Mouse (Mus musculus) T-cell, adult 2 months (primary cell): ENCODE data around the gene Tmem269.

Experiments used
- DNase-seq: peaks from one replicate; pipeline ENCODE4 v3.0.0; 2022; ENCODE audit warnings: low spot score

Tmem269 gene

DNA sequence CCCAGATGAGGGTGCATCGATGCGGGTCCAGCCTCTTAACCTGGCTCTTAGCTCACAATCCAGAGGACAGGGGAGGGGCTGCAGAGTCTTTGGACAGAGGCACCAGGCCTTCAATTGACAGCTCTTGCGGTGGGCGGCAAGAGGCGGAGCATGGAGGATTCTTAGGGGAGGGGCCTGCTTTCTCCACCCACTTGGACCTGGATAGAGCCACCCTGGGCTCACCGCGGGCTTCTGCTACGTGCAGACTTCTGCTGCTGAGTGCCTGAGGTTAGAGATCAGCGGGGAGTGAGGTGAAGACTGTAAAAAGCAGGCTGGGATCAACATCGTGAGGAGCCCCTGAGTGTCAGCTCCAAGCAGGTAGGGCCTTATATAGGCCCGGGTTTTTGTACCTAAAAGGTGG, at the start of gene Tmem269:
Gene Tmem269, minus strand, starts transcription at position 49 of the 400 bp plus-strand sequence.
- DNase-seq, result no peak

DNA sequence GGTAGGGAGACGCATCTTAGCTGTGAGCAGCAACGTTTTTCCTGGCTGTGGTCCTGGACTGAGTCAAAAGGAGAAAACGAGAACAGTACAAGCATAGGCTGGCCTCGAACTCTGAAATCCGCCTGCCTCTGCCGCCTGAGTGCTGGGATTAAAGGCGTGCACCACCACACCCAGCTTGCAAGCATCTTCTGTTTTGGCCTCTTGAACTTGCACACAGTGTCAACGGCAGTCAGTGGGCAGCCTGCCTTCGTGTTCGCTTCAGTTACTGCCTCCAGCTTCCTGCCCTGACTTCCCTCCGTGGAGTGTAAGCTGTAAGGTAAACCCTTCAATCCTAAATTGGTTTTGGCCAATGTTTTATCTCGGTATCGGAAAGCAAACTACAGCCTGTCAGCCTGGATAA, 48.6 kb upstream of the Tmem269 start:
- no peak for DNase-seq

DNA sequence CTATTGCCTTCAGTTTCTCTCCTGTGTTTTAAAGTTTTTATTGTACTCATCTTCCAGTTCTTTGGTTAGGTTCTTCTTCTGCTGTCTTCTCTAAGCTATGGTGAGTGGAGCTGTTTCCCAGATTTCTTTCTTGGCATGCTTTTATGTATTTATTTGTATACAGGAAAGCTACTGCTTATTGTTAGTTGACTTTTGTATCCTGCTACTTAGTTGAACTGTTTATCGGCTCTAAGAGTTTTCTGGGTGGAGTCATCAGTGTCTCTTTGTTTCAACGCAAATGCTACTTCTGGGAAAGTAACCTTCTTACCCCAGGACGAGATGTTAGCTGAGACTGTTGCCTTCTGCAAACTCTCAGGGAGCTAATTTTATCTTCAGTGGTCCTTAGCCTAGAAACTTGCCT, 45.4 kb upstream of the Tmem269 start:
- no peak for DNase-seq

DNA sequence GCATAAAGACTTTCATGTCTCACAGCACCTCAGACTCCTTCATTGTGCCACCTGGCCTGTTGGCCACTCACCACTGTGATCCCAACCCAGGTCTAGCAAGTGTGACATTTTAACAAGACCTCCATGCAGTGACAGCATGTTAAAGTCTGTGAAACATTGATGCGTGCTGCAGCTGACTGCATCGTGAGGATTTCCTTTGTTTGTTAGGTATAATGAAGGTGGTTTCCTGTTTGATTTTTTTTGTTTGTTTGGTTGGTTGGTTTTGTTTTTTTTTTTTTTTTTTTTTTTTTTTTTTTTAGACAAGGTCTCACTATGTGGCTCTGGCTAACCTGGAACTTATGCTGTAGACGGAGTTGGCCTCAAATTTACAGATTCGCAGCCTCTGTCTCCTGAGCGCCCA, 44.5 kb upstream of the Tmem269 start:
- no peak for DNase-seq

DNA sequence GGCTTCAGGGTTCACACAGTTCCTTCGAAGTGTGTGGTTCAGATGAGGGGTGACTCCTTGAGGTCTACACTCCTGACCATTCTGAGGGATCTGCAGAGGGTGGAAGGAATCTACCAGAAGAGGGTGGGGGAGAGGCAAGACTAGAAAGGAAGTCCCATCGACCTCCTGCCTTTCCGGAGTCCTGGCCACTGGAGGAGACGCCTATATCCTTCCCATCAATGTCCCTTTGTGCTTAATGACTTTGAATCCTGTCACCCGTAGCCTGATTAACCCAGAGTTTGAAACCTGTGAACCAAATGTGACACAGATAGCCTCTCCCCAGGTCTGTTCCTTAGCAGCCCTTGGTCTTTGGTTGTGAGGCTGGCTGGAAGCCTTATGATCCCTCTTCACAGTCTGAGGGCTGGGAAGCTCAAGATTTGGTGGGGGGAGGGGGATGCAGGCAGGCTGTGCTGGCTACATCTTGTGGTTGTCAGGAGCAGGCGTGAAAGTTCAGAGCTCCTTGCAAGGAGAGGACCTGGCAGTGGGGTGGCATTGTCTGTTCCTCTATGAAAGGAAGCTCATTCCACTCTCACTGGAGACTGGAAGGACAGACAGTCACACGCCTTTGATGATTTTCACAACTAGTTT, 43.2 kb upstream of the Tmem269 start:
- no peak for DNase-seq

DNA sequence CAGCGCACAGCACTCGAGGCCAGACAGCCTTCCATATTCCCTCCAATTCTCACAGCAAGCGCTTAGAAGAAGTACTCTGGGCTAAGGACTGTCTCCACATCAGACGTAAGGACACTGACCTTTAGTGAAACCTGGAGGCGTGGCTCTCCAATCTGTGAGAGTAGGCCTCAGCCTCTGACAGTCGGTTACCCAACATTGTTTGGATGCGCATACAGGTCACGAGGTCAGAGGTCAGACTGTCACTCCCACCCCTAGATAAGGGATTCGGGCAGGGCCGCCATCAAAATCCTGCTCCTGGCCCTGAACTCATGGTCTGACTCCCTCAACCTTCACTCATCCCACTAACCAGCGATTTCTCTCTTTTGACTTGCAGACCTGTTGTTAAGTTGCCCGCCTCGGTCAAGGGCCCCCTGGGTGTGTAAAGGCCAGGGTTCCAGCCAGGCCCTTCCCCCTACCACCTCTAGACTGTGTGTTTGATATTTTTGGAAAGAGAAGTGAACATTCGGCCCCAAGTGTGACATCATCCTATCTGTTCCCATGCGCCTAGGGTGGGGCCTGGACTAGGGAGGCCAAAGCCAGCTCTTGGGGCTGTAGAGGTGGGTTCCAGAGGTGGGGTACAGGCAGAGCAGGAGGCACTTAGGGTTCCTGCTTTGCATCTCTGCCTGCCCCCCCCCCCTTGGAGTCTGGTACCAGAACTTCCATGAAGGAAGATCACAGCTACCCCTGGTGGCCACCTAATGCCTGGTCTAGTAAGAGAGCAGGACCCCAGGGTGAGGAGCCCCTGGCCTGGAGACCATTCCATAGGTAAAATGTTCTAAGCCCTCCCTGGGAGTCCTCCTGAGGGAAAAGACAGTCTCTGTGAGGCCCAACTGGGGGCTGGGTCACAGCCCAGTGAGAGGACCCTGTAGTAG, 41.6 kb upstream of the Tmem269 start:
- no peak for DNase-seq

DNA sequence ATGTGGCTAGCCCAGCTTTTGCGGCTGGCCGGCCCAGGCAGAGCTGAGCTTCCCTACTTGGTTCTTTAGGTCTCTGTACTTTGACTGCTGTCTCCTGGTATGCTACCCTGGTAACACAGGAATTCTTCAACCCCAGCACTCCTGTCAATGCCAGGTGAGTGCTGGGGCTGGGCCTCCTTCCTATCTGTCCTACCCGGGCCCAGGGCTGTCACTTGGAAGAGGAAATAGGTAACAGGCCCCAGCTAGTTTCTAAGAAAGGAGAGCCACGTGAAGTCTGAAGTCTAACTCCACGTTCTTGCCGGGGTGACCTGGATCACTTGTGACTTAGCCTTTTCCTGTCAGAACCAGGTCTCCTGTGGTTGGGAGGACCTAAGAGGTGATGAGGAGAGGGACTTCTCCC, 39.1 kb upstream of the Tmem269 start:
- no peak for DNase-seq

DNA sequence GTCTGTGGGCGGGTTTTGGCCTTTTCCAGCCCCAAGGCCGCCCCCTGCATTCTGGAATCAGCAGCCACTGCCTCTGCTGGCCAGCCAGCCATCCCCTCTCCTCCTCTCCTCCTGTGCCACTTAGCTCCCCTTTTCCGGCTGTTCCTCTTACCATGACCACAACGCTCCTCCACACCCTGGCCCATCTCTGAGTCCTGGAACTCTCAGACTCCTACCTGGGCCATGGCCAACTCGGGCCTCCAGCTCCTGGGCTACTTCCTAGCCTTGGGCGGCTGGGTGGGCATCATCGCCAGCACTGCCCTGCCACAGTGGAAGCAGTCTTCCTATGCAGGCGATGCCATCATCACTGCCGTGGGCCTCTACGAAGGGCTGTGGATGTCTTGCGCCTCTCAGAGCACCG, 37.3 kb upstream of the Tmem269 start, which contains the start of gene Cldn19:
Gene Cldn19, plus strand, starts transcription at position 64 of the 400 bp plus-strand sequence.
- DNase-seq, result no peak

DNA sequence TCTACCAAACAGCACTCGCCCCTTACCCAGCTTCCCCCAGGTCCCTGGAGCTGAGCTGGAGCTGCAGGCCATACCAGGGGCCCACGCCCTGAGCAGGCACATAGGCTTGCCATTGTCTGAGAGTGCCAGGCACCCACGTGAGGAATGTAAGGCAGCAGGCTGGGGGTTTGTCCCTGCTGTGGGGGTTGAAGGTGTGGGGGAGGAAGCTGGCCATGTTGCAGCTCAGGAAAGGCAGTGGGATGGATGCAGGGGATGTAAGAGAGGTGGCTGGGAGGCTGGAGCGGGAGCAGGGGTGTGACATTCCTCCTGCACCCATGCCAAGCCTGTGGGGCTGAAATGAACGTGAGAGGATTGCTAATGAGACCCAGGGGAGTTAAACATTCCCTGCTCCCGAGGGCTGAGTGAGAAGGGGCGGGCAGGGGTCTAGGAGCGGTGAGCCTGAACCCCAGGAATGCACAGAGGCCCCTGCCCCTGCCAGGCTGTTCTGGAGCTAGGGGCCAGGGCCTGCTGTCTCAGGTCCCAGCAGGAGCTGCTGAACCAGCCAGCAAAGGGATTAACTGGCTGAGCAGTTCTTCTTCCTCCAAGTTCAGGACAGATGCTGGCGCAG, 36.1 kb upstream of the Tmem269 start:
- DNase-seq, result no peak

DNA sequence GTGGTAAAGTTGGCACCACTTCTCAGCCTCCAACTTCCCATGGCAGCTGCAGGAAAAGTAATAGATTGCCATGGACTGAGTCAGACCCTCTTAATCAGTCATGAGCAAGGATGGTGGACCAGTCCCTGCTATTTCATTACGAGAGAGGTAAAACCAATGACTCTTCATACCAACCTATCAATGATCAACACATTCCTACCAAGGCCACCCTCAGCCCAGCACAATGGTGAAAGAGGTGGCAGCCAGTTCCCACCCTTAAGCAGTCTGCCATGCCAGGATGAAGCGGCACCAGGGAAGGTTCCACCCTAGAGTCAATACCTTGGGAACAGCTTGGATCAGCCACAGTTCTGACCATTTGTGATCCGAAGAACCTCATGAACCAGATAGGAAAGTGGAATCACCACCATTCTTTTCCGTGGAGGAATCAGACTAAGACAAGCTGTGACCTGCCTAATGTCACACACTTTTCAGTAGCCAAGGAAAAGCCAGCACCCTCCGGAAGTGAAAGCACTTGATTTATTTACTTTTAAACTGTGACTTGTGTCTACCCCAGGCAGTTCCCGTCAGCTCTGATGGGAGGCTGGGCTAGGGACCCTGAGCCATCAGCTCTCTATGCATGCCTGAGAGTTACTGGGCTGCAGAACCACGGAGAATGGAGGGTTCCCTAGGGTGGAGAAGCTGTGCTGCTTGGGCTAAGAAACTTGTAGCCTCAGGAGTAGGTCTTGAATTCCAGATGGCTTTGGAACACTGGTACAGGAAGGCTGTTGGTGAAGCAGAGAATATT, 34.2 kb upstream of the Tmem269 start:
- DNase-seq, result no peak

DNA sequence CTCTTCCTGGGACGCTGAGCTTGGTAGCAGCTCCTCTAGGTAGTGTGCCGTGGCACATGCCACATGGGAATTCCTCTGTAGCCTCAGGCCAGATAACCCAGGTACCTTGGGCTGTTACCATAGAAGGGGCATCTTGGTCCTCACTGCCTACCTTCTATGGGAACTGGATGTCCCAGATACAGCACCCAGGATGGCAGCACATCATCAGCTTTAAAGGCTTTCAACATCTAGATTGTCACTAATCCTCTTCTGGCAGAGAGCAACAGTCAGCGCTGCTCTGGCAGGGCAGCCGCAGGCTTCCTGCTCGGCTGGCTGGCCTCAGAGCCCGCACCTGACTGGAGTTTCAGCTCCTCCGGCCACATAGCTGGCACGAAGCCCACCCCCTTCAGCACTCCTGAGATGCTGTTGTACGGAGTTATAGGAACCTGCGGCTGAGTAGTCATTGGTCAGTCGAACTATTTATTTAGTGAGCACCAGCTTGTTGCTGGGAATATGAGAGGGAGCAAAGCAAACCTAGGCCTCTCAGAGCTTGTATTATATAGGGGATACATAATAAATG, 30.5 kb upstream of the Tmem269 start:
- no peak for DNase-seq

DNA sequence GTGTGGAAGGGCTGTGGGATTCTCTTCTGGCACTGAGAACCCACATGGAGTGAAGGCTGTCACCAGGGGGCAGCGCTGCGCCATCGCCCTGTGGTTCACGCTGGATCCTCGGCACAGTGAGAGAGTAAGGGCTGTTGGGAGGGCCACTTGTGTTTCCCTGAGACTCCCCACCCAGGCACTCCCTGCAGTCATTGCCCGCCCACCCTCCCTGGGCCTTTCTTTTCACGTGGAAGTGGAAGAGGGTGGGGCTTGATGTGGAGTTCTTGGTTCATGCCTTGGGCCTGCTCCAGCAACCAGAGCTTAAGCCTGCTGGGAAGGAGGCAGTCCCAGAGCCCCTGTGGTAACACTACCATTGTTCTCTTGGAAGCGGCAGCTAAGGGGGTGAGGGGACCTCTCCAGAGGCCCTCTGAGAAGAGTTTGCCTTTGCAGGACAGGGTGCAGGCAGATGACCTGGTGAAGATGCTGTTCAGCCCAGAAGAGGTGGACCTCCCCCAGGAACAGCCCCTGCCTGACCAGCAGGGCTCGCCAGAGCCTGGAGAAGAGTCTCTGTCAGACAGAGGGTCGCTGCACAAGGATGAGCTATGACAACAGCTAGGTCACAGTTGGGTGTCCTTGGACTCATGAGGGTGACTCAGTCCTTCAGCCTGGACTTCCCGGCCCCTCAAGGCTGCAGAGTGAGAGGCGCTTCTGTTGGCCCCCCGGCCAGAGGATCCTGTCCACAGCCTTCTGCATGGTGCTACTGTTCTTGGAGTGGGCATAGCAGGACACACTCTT, 29.6 kb upstream of the Tmem269 start:
- peak; percentile 56 for DNase-seq

DNA sequence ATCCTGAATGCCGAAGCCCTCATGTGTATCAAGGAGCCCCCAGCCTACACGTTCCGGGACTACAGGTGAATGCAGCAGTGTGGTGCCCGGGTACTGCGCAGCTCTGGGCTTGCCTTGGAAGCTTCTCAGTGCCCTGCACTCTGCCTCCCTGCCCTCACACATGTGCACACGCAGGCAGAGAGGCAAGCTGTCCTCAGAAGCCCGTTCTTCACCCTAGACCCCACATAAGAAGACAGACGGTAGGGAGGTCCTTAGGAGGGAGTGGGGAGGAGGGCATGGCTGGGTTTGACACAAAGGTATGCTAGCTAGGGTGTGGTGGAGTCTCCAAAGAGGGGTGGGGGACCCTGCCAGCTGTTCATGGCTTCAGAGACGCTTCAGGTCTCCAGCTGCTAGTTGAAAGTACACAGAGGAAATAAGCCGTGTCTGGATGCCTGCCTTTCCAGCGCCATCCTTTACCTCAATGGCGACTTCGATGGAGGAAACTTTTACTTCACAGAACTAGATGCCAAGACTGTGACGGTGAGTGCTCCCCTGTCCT, 28.7 kb upstream of the Tmem269 start:
- no peak for DNase-seq

DNA sequence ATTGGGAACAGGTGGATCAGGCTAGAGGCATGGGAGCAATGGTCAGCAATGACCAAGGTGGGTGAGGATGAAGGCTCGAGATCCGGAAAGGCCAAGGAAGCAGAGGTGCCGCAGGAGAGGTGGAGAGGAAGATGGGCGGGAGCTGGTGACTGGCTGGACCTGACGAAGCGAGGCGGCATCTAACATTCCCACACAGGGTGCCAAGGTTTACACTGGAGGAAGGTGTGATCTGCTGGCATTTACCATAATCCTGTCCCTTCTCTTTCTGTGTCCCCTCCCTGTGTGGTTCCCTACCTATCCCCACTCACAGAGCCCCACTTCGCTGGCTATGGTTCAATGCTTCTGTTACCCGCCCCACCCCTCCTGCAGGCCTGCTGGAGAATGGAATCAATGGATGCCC, 27.9 kb upstream of the Tmem269 start:
- DNase-seq, result no peak

DNA sequence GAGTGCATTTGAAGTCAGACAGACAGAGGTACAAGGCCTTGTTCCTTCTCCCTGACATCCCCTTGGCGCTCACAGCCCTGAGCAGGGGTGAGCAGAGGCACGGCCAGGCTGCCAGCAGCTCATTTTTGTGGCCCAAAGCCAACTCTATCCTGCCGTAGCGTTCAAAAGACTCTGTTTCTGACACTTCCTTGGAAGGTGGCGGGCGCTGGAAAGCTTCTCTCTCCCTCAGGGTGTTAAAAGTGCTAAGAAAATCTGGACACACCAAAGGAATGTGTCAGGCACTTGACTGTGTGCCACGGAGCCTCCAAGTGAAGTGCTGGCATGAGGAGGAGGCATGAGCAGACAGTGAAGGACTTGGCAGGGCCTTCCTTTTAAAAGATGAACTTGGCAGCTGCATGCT, 27.5 kb upstream of the Tmem269 start:
- no peak for DNase-seq

DNA sequence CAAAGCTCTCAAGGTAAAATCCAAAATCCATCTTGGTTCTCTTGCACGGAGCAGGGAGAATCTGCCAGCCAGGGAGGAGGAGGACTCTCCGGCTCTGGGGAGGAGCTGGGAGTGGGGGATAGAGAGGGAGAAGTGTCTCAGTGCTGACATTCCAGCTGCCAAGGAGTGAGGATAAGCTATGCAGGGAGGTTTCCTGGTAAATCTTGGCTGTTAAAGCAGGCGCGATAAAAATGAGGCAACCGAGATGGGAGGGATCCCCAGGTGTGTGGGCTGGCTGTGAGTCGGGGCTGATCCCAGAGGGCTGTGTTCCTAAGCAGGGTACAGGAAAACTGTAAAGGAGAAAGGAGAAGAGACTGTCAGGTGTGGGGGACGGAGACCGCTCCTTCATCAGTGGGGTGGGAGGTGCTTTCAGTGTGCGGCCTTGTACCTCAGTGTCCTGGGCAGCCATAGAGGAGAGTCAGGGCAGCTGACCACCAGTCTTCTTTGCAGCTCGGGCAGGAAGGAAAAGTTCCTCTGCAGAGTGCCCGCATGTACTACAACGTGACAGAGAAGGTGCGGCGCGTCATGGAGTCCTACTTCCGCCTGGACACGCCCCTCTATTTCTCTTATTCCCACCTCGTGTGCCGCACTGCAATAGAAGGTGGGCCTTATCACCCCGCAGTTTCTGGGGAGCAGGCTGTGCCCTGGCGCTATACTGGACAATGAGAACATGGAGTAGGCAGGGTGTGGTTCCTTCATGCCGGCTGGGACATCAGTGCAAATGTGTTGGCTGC, 26.6 kb upstream of the Tmem269 start:
- DNase-seq, result no peak

DNA sequence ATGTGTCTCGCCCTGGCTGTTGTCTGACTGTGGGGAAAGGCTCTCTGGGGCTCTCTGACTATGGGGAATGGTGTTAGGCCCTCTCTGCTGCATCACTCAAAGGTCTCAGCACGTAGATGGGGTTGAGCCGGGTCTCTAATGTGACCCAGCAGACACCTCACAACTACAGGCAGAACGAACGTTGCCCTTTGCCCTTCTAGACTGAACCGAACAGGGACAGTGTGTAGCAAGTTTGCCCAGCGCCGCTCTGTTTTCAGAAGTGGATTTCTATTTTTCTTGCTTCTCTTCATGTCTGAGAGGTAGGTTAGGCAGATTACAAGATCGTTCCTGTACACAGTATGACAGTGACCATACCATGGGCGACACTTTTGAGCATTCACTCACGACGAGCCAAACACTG, 24.6 kb upstream of the Tmem269 start:
- no peak for DNase-seq

DNA sequence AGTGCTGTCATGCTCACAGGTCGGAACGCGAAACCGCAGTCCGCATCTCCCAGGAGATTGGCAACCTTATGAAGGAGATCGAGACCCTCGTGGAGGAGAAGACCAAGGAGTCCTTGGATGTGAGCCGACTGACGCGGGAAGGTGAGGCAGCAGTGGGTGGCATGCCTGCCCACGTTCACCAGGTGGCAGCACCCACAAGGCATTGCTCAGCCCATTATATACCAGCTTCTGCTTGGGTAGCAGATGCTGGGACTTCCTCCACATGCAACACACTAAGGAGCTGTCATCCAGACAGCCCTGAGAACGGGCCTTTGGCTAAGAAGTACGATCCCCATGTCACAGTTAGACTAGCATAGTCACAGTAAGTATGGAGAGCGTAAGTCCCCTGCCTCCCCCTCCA, 23.6 kb upstream of the Tmem269 start:
- peak; percentile 6 for DNase-seq

DNA sequence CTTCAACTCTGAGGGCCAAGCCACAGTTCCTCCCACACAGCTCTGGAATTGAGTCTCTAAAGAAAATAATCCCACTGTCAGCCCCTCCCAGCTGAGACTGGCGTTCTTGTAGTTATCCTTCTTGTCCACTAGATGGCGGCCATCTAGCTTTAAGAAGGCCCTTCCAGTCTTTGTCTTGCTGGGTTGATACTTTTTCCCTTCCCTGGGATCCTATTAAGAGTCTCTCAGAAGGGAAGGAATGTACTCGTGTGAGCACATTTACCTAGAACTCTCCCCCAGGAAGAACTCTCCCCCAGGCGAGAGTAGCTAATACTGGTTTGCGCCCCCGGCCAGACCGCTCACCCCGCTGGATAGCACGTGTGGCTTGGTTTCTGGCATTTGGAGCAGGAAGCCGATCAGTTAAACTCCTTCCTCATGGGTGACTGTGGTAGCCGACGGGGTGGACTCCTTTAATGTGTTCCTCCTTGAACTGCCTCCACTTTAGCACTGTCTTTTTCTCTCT, 21.2 kb upstream of the Tmem269 start:
- peak; percentile 53 for DNase-seq

DNA sequence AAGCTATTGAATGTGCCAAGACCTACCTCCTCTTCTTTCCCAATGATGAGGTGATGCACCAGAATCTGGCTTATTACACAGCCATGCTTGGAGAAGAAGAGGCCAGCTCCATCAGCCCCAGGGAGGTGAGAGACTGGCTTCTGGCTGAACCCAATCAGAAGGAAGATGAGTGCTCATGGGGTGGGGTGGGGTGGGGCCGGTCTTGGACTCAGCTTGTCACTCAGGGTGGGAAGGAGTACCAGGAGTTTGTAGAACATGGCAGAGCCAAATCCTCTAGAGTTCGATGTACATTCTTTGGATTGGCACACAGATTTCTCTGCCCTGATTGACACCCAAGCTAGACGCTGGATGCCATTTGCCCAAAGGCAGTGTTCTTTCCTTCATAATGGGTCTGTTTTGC, 20.6 kb upstream of the Tmem269 start:
- no peak for DNase-seq
